Mouse (Mus musculus): ENCODE measurements around the gene Nr1d1.

- no peak for TF ChIP-seq CTCF (IDR thresholded peaks at IDR 0.05; ENCODE audit: low read depth, low read length)
- no peak for TF ChIP-seq POLR2AphosphoS5 (IDR thresholded peaks at IDR 0.05; ENCODE audit: insufficient replicate concordance, low read depth, low read length)
These were observed 8.1 kb upstream of the Nr1d1 start for GRCm38 (mm10) chr11:98783236-98783696.
